Mouse (Mus musculus): ENCODE measurements around the gene Mgat1.
"Not testable (repeated sequence)": the region's sequence is repeated elsewhere in the genome, so short reads cannot be mapped to it uniquely, and the experiment has no call there.

The Mgat1 gene

GRCm38 (mm10) chr11:49262286-49262685 is 18.3 kb downstream of the Mgat1 start:
- DNase-seq (ENCODE audit: extremely low spot score, low spot score) = no peak

- no peak for DNase-seq (ENCODE audit: extremely low spot score, low spot score)
These were observed 19.2 kb downstream of the Mgat1 start for GRCm38 (mm10) chr11:49263149-49263548.

- no peak for DNase-seq (ENCODE audit: extremely low spot score, low spot score)
These were observed 20.1 kb downstream of the Mgat1 start for GRCm38 (mm10) chr11:49264081-49264480.

- no peak for DNase-seq (ENCODE audit: extremely low spot score, low spot score)
These were observed 20.6 kb downstream of the Mgat1 start for GRCm38 (mm10) chr11:49264622-49265021.

- no peak for DNase-seq (ENCODE audit: extremely low spot score, low spot score)
These were observed 21.1 kb downstream of the Mgat1 start for GRCm38 (mm10) chr11:49265101-49265500.

GRCm38 (mm10) chr11:49266671-49267070 is 22.7 kb downstream of the Mgat1 start:
- DNase-seq (ENCODE audit: extremely low spot score, low spot score) = no peak

- no peak for DNase-seq (ENCODE audit: extremely low spot score, low spot score)
These were observed 23.3 kb downstream of the Mgat1 start for GRCm38 (mm10) chr11:49267316-49267715.

GRCm38 (mm10) chr11:49267970-49268579 is 24.1 kb downstream of the Mgat1 start:
- no peak for DNase-seq (ENCODE audit: extremely low spot score, low spot score)

GRCm38 (mm10) chr11:49269761-49270160 is 25.8 kb downstream of the Mgat1 start:
- no peak for DNase-seq (ENCODE audit: extremely low spot score, low spot score)

GRCm38 (mm10) chr11:49270368-49270767 is 26.4 kb downstream of the Mgat1 start:
- no peak for DNase-seq (ENCODE audit: extremely low spot score, low spot score)

- peak; percentile 35 for DNase-seq (ENCODE audit: extremely low spot score, low spot score)
These were observed 27.3 kb downstream of the Mgat1 start for GRCm38 (mm10) chr11:49271334-49271733.

- no peak for DNase-seq (ENCODE audit: extremely low spot score, low spot score)
These were observed 30.0 kb downstream of the Mgat1 start for GRCm38 (mm10) chr11:49273834-49274519.

- DNase-seq (ENCODE audit: extremely low spot score, low spot score) = no peak
These were observed 34.2 kb downstream of the Mgat1 start, which contains the start of gene Olfr1393 for GRCm38 (mm10) chr11:49278222-49278621. TSS of gene Olfr1393 (plus strand) at chr11:49278304.

- DNase-seq (ENCODE audit: extremely low spot score, low spot score) = not testable (repeated sequence)
These were observed 41.0 kb downstream of the Mgat1 start, which contains the start of gene Olfr1392 for GRCm38 (mm10) chr11:49284982-49285381. TSS of gene Olfr1392 (plus strand) at chr11:49285282.

GRCm38 (mm10) chr11:49287251-49287650 is 43.3 kb downstream of the Mgat1 start:
- no peak for DNase-seq (ENCODE audit: extremely low spot score, low spot score)

- DNase-seq (ENCODE audit: extremely low spot score, low spot score) = no peak
These were observed 48.8 kb downstream of the Mgat1 start for GRCm38 (mm10) chr11:49292777-49293176.

- no peak for DNase-seq (ENCODE audit: extremely low spot score, low spot score)
These were observed 60.5 kb downstream of the Mgat1 start, which contains the start of gene Olfr10 for GRCm38 (mm10) chr11:49304441-49304840. TSS of gene Olfr10 (plus strand) at chr11:49304741.

- DNase-seq (ENCODE audit: extremely low spot score, low spot score) = not testable (repeated sequence)
These were observed 64.6 kb downstream of the Mgat1 start for GRCm38 (mm10) chr11:49308547-49308946.

All from neural tube, embryonic 10.5 days (tissue).